Mouse (Mus musculus) kidney, embryonic 14.5 days (tissue): ENCODE measurements around the gene Gm20605. TPM values are rescaled to one million over a fixed set of nuclear protein-coding genes. Genes with fewer than 3 reads are reported as not detected.

Experiments used
- ATAC-seq: fragments of 200-750 bp; cut with Nextera tagmentation; 2 replicates; pipeline ENCODE4 v1.8.0; 2017; ENCODE audit warnings: moderate number of reproducible peaks, mild to moderate bottlenecking, moderate TSS enrichment, moderate library complexity; ENCODE audit not compliant: low FRiP score, low TSS enrichment
- H3K27ac ChIP-seq: fragments of 300-500 bp; sonication (generic); 2 replicates; pipeline ENCODE4 v1.5.1; 2014; ENCODE audit warnings: low read depth, mild to moderate bottlenecking, low read length, moderate library complexity, mixed read lengths
- H3K27me3 ChIP-seq: fragments of 300-500 bp; sonication (generic); 2 replicates; pipeline ENCODE4 v1.6.1; 2014; ENCODE audit warnings: mild to moderate bottlenecking, low read length; ENCODE audit not compliant: control insufficient read depth, insufficient read depth
- H3K36me3 ChIP-seq: fragments of 300-500 bp; sonication (generic); 2 replicates; pipeline ENCODE4 v1.6.1; 2014; ENCODE audit warnings: low read length, mixed read lengths; ENCODE audit not compliant: control insufficient read depth, insufficient read depth
- H3K4me1 ChIP-seq: fragments of 300-500 bp; sonication (generic); 2 replicates; pipeline ENCODE4 v1.6.1; 2014; ENCODE audit warnings: low read length, mixed read lengths; ENCODE audit not compliant: control insufficient read depth, insufficient read depth
- H3K4me2 ChIP-seq: fragments of 300-500 bp; sonication (generic); replicated peaks from 2 replicates; pipeline ENCODE4 v1.6.1; 2014; ENCODE audit warnings: low read depth, mild to moderate bottlenecking, low read length
- H3K4me3 ChIP-seq: fragments of 300-500 bp; sonication (generic); 2 replicates; pipeline ENCODE4 v1.5.1; 2014; ENCODE audit warnings: mild to moderate bottlenecking, low read length
- H3K9ac ChIP-seq: fragments of 300-500 bp; sonication (generic); 2 replicates; pipeline ENCODE4 v1.6.1; 2014; ENCODE audit warnings: low read depth, mild to moderate bottlenecking, low read length, moderate library complexity
- H3K9me3 ChIP-seq: fragments of 300-500 bp; sonication (generic); 2 replicates; pipeline ENCODE4 v1.6.1; 2016; ENCODE audit warnings: low read length; ENCODE audit not compliant: control insufficient read depth
- WGBS: fragments of 180-500 bp; shearing (Covaris S2); extraction: QIAGEN DNeasy Blood & Tissue Kit; methylation state at CpG from one replicate; pipeline ENCODE4 v1.1.7; 2014; 5-methylcytosine and 5-hydroxymethylcytosine counted together
- polyA plus RNA-seq: library from polyadenylated mRNA; unstranded; fragments of >200 nt; fragmentation: Nextera tagmentation; extraction: Ambion mirVana; gene quantifications from 2 replicates; pipeline ENCODE4 v1.2.1, GENCODE M21; 2014

The Gm20605 gene
- polyA plus RNA-seq, 1 experiment from 2014 or later, result 12.5 TPM

DNA sequence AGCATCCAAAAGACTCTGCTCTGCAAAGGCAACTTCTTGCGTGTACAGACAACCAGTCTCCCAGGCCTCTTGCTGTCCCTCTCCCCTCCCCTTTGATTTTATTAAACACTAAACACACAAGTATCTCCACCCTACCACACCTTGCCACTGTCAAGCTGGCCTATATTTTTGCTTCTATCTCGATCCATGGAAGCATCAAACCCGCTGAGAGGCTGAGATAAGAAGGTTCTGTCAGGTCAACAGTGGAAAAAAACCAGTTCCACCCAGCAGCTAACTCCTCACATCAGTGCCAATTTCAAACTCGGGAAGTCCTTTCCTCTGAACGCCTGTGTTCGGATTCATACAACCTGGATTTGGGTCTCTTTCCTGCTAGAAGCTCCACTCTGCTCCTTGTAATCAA is 44.0 kb downstream of the Gm20605 start:
- Histone ChIP-seq H3K9ac (no peak overlapping the region), H3K27me3 (no peaks in the 10 kb centered on the region), H3K4me3 (no peak overlapping the region), H3K9me3 (no peaks in the 10 kb centered on the region), H3K4me2 (no peak overlapping the region), H3K27ac (no peak overlapping the region), H3K4me1 (peaks cover 20% of the 10 kb centered on the region), H3K36me3 (peaks cover 2% of the 10 kb centered on the region; the same call in 1 of the 2 replicates)
- ATAC-seq, result no peak
- WGBS, result 88% methylated on average over 6 of the region's 6 CpGs

DNA sequence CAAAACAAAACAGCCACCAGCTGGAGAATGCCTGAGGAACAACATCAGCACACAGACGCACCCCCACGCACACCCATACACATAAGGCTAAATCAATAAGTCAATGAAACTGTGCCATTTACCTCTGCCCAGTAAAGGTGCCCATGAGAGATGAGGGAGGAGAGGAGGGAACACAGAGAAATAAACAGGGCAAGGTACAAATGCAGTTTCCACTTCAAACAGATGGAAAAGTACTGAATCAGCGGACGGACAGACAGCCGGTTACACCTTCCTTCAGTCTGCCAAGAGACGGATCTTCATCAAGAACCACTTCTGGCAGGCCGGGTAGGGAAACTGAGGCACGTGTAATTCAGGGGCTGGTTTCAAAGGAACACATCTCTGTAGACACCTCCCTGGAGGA is 45.8 kb downstream of the Gm20605 start:
- H3K9ac ChIP-seq, result no peak overlapping the region
- no peak for ATAC-seq
- H3K9me3 ChIP-seq, result no peaks in the 10 kb centered on the region
- no peaks in the 10 kb centered on the region for H3K27me3 ChIP-seq
- H3K36me3 ChIP-seq, result peaks cover 2% of the 10 kb centered on the region; the same call in 1 of the 2 replicates
- H3K4me3 ChIP-seq, result no peak overlapping the region
- 93% methylated on average over 8 of the region's 8 CpGs for whole genome bisulfite sequencing
- H3K27ac ChIP-seq, result no peak overlapping the region
- H3K4me1 ChIP-seq, result peaks cover 12% of the 10 kb centered on the region
- no peak overlapping the region for H3K4me2 ChIP-seq

DNA sequence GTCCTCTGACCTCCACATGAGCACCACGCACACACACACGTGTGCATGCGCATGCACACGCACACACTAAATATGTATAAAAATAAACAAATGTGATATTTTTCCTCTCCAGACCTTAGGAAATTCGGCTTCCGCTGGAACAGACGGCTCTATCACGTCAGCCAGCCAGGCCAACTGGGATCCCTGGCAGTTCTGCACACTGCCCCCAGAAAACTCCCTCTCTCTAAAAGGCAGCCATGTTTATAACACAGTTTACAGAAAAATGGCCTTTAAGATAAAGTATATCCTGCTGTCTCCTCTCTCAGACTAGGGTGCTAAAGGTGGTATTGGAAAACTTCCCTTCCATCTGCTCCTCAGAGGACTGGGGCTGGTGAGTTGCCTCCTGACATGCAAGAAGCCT is 48.9 kb downstream of the Gm20605 start:
- Histone ChIP-seq H3K4me3 (no peak overlapping the region), H3K9ac (no peak overlapping the region), H3K9me3 (no peaks in the 10 kb centered on the region), H3K27ac (no peak overlapping the region), H3K27me3 (no peaks in the 10 kb centered on the region), H3K36me3 (peaks cover 2% of the 10 kb centered on the region; the same call in 1 of the 2 replicates), H3K4me1 (peaks cover 6% of the 10 kb centered on the region), H3K4me2 (no peak overlapping the region)
- no peak for ATAC-seq
- 96% methylated on average over 8 of the region's 8 CpGs for WGBS

DNA sequence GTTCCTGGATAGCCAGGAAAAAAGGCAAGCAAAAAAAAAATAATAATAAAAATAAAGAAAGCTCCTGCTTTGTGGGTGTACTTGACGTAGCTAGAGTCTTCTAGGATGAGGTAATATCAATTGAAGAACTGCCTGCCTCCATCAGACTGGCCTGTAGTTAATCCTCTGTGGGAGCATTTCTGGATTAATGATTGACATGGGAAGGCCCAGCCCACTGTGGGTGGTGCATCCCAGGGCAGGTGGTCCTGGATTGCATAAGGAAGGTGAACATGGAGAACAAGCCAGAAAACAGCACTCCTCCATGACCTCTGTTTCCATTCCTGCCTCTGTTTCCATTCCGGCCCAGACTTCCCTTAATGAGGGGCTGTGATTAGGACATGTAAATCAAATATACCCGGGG is 49.8 kb downstream of the Gm20605 start:
- no peak overlapping the region for H3K27ac ChIP-seq
- 78% methylated on average over 3 of the region's 3 CpGs for WGBS
- no peak for ATAC-seq

DNA sequence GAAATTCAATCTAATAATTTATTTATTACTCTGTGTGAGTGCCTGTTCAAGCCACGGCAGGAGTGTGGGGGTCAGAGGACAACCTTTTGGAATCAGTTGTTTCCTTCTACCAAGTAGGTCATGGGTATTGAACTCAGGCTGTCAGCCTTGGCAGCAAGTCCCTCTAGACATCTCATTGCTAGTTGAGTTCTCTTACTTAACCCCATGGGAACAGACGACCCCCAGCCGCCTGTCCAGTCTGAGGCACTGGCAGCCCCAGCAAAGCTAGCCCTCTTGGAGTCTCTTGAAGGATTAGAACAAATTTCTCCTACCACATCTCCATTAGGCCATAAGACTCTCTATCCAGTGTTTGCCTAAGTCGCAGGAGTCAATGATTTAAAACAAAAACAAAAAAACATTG is 50.8 kb downstream of the Gm20605 start:
- Histone ChIP-seq H3K4me3 (no peak overlapping the region), H3K27me3 (no peaks in the 10 kb centered on the region), H3K4me2 (no peak overlapping the region), H3K9ac (no peak overlapping the region), H3K9me3 (no peaks in the 10 kb centered on the region), H3K36me3 (peaks cover 2% of the 10 kb centered on the region; the same call in 1 of the 2 replicates), H3K27ac (no peak overlapping the region), H3K4me1 (peaks cover 11% of the 10 kb centered on the region)
- no peak for ATAC-seq
- WGBS, result 67% methylated on average over 4 of the region's 4 CpGs

More for the DNA sequence above, 49.8 kb downstream of the Gm20605 start:
- no peak overlapping the region for H3K4me3 ChIP-seq
- no peak overlapping the region for H3K4me2 ChIP-seq
- peaks cover 11% of the 10 kb centered on the region for H3K4me1 ChIP-seq
- H3K27me3 ChIP-seq, result no peaks in the 10 kb centered on the region
- no peaks in the 10 kb centered on the region for H3K9me3 ChIP-seq
- H3K9ac ChIP-seq, result no peak overlapping the region
- peaks cover 2% of the 10 kb centered on the region; the same call in 1 of the 2 replicates for H3K36me3 ChIP-seq

DNA sequence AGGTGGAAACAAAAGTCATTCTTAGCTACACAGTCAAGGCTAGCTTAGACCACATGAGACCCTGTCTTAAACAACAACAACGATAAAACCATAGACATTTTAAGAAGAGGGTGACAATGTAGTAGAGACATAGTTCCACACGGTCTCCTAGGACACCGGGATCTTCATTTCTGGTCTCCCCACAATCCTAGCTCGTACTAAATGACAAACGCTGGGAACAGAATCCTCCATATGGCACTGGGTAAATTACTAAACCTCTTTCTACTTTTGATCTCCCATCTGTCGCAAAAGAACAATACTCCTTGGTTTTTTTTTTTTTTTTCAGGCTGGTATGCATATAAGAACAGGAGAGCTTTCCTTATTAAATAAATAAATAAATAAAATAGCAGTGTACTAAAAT is 53.6 kb downstream of the Gm20605 start:
- Histone ChIP-seq H3K9ac (0 out of 2 replicates have a peak overlapping the region, but pooled peaks have one; percentile 35), H3K4me2 (peak overlapping the region; percentile 87), H3K4me3 (no peak overlapping the region), H3K36me3 (no peaks in the 10 kb centered on the region), H3K9me3 (no peaks in the 10 kb centered on the region), H3K4me1 (peaks cover 11% of the 10 kb centered on the region), H3K27me3 (no peaks in the 10 kb centered on the region), H3K27ac (no peak overlapping the region)
- no peak for ATAC-seq
- WGBS, result 79% methylated on average over 6 of the region's 6 CpGs

DNA sequence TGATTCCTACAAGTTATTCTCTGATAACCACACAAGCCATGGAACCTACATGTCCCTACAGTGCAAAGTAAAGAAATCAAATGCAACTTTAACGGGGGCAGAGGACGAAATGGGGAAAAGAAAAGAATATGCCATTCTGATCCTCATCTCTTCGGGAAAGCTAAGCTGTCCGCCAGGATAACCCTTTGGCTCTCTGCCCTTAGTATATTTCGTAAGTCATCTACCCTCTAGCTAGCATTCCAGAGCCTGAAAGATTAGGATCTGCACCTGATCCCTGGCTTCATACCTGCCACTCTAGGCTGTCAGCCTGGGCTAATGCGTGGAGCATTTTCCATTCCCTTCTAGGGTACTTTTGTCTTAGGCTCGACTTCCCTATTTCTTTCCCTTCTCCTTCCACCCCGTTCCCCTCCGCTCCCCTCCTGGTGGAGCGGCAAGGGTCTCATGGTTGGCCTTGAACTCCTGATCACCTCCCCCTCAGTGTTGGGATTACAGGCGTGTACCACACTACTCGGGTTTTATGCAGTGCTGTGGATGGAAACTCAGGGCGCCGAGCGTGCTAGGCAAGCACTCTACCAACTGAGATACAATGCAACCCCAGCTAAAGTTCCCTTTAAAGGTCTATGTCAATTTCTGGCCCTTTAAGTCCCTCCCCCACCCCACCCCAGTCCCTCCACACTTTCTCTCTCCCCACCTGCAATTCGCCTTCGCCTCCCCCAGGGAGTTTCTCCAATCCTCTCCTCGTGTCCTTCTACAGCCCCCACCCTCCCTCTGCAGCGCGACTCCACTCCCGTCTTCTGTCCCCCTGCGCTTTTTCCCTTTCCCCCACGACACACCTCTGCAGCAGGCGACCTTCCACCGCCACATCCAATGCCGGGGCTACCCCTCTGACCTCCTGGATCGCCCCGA is 54.7 kb downstream of the Gm20605 start:
- peak overlapping the region; percentile 62 for H3K9ac ChIP-seq
- peak overlapping the region; percentile 87 for H3K4me2 ChIP-seq
- H3K4me3 ChIP-seq, result peak overlapping the region; percentile 74
- no peaks in the 10 kb centered on the region for H3K36me3 ChIP-seq
- H3K27ac ChIP-seq, result peak overlapping the region; percentile 44; the same call in 1 of the 2 replicates
- 10% methylated on average over 28 of the region's 28 CpGs for WGBS
- H3K27me3 ChIP-seq, result no peaks in the 10 kb centered on the region
- H3K9me3 ChIP-seq, result no peaks in the 10 kb centered on the region
- H3K4me1 ChIP-seq, result peaks cover 11% of the 10 kb centered on the region
- ATAC-seq, result 0 out of 2 replicates have a peak, but pooled peaks have one; percentile 3

DNA sequence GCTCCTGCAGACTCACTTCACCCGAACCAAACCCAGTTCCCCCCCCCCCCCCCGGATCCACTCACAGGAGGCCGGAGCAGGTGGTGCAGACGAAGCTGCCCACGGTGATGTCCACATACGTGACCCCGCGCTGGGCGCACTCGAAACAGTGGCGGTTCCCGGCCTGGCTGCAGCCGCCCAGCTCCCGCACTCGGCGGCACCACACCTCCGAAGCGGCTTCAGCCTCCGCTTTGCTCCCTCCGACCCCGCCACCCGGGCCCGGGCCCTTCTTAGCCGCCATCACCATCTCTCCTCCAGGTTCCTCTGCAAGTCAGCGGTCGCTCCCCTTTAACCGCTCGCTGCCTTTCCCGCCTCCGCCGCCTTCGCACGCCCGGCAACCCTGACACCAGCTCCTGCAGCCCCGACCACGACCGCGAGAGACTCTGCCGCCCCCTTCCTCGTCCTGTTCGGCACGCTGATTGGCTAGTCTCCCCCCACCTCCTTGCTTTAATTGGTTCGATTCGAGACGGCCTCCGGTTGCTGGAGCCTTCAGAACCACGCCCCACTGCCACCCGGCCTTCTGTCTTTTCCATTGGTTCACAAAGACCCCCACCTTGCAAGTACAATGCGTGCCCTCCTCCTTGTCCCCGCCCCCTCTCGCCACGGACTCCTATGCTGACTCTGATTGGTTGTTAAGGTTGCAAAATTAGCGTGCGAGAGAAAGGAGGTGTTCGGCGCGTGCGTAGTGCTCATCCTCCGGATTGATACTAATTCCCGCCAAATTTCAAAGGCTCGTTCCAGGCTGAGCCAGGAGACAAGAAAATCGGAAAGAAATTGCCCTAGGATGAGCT is 55.5 kb downstream of the Gm20605 start, which contains the start of gene Agfg2:
Agfg2 (minus strand) TSS at position 433 of the 830 bp plus-strand sequence.
- Histone ChIP-seq H3K27me3 (no peaks in the 10 kb centered on the region), H3K9ac (peak within 1 kb of the TSS; percentile 62), H3K36me3 (no peaks in the 10 kb centered on the region), H3K4me1 (peaks cover 11% of the 10 kb centered on the region), H3K4me2 (peak within 1 kb of the TSS; percentile 87), H3K4me3 (peak within 1 kb of the TSS; percentile 74), H3K27ac (peak within 1 kb of the TSS; percentile 44; the same call in 1 of the 2 replicates), H3K9me3 (no peaks in the 10 kb centered on the region)
- under 1% methylated on average over 62 of the region's 62 CpGs for WGBS
- ATAC-seq, result peak; percentile 97
